Mouse (Mus musculus): ENCODE results near the gene Hs2st1. TPM values are rescaled to one million over a fixed set of nuclear protein-coding genes. Genes with fewer than 3 reads are reported as not detected.

The Hs2st1 gene
- total RNA-seq, 2 experiments from 2014 or later = 13.9 to 14.7 TPM

- no peak for DNase-seq (ENCODE audit: low spot score in 2 of 2)
Measured at GRCm38 (mm10) chr3:144513169-144514121, 56.5 kb downstream of the Hs2st1 start.

GRCm38 (mm10) chr3:144510724-144511123, 59.3 kb downstream of the Hs2st1 start:
- DNase-seq (ENCODE audit: low spot score in 2 of 2) = no peak

GRCm38 (mm10) chr3:144508342-144508741, 61.6 kb downstream of the Hs2st1 start:
- DNase-seq (ENCODE audit: low spot score in 2 of 2) = no peak

GRCm38 (mm10) chr3:144507885-144508284, 62.1 kb downstream of the Hs2st1 start:
- DNase-seq (ENCODE audit: low spot score in 2 of 2) = no peak

GRCm38 (mm10) chr3:144506213-144506612, 63.8 kb downstream of the Hs2st1 start:
- no peak for DNase-seq (ENCODE audit: low spot score in 2 of 2)

GRCm38 (mm10) chr3:144501930-144502329, 68.1 kb downstream of the Hs2st1 start:
- DNase-seq (ENCODE audit: low spot score in 2 of 2) = no peak

GRCm38 (mm10) chr3:144496762-144497161, 73.2 kb downstream of the Hs2st1 start:
- no peak for DNase-seq (ENCODE audit: low spot score in 2 of 2)

- DNase-seq (ENCODE audit: low spot score in 2 of 2) = no peak
Measured at GRCm38 (mm10) chr3:144494838-144495237, 75.1 kb downstream of the Hs2st1 start.

- no peak for DNase-seq (ENCODE audit: low spot score in 2 of 2)
Measured at GRCm38 (mm10) chr3:144488787-144489186, 81.2 kb downstream of the Hs2st1 start.

- DNase-seq (ENCODE audit: low spot score in 2 of 2) = no peak
Measured at GRCm38 (mm10) chr3:144480595-144480994, 89.4 kb downstream of the Hs2st1 start.

- DNase-seq (ENCODE audit: low spot score in 2 of 2) = no peak
Measured at GRCm38 (mm10) chr3:144478427-144478794, 91.6 kb downstream of the Hs2st1 start.

- DNase-seq (ENCODE audit: low spot score in 2 of 2) = no peak
Measured at GRCm38 (mm10) chr3:144477707-144478426, 92.1 kb downstream of the Hs2st1 start.

- no peak for DNase-seq (ENCODE audit: low spot score in 2 of 2)
Measured at GRCm38 (mm10) chr3:144475891-144476290, 94.1 kb downstream of the Hs2st1 start.

- no peak for DNase-seq (ENCODE audit: low spot score in 2 of 2)
Measured at GRCm38 (mm10) chr3:144474726-144475125, 95.3 kb downstream of the Hs2st1 start.

GRCm38 (mm10) chr3:144471954-144472353, 98.0 kb downstream of the Hs2st1 start:
- DNase-seq (ENCODE audit: low spot score in 2 of 2) = no peak

- no peak for DNase-seq (ENCODE audit: low spot score in 2 of 2)
Measured at GRCm38 (mm10) chr3:144470901-144471300, 99.1 kb downstream of the Hs2st1 start.

GRCm38 (mm10) chr3:144467521-144467920, 102.5 kb downstream of the Hs2st1 start:
- DNase-seq (ENCODE audit: low spot score in 2 of 2) = no peak

- DNase-seq (ENCODE audit: low spot score in 2 of 2) = no peak
Measured at GRCm38 (mm10) chr3:144466108-144466678, 103.8 kb downstream of the Hs2st1 start.

- no peak for DNase-seq (ENCODE audit: low spot score in 2 of 2)
Measured at GRCm38 (mm10) chr3:144462679-144463078, 107.3 kb downstream of the Hs2st1 start.

- DNase-seq (ENCODE audit: low spot score in 2 of 2) = no peak
Measured at GRCm38 (mm10) chr3:144460183-144460788, 109.7 kb downstream of the Hs2st1 start.

GRCm38 (mm10) chr3:144459285-144459697, 110.7 kb downstream of the Hs2st1 start:
- no peak for DNase-seq (ENCODE audit: low spot score in 2 of 2)
